Mouse (Mus musculus) subcutaneous adipose tissue, adult 2 months (tissue): ENCODE results near the gene Osbpl7. TPM values are rescaled to one million over a fixed set of nuclear protein-coding genes. Genes with fewer than 3 reads are reported as not detected.

Experiments used
- polyA plus RNA-seq: library from polyadenylated mRNA; depleted of rRNA; stranded (reverse); fragments of >200 nt; gene quantifications from 2 replicates; pipeline ENCODE4 v1.2.3, GENCODE M21; 2012; ENCODE audit warnings: low replicate concordance; rRNA removed

The Osbpl7 gene
- polyA plus RNA-seq: 8.3 and 14.0 TPM in 2 replicates

GRCm38 (mm10) chr11:97050216-97050943 lies at the start of gene Osbpl7:
Osbpl7 (plus strand) TSS chr11:97050628.

GRCm38 (mm10) chr11:97013121-97013670 lies 37.2 kb upstream of the Osbpl7 start, which contains the start of gene Sp6:
Sp6 (plus strand) TSS chr11:97013394.

GRCm38 (mm10) chr11:97029686-97030417 lies 20.6 kb upstream of the Osbpl7 start, which contains the start of gene Scrn2:
Scrn2 (plus strand) TSS chr11:97029938.

GRCm38 (mm10) chr11:97041022-97041899 lies 9.2 kb upstream of the Osbpl7 start, which contains the start of the genes Lrrc46 and Mrpl10:
Lrrc46 (minus strand) TSS chr11:97041407.
Mrpl10 (plus strand) TSS chr11:97041560.

GRCm38 (mm10) chr11:97114671-97115601 lies 64.5 kb downstream of the Osbpl7 start, which contains the start of gene Tbx21:
Tbx21 (minus strand) TSS chr11:97115331.

Other genes with a start within 250 kb of the Osbpl7 start
- 263 and 396 TPM in 2 replicates for gene Nfe2l1, start 220.7 kb upstream of the Osbpl7 start, polyA plus RNA-seq
- 97.4 and 128 TPM in 2 replicates for gene Copz2, start 200.8 kb upstream of the Osbpl7 start, polyA plus RNA-seq
- gene Cdk5rap3, start 134.1 kb upstream of the Osbpl7 start, polyA plus RNA-seq: 48.3 and 58.9 TPM in 2 replicates
- 8.3 TPM in 1 of 2 replicates, not detected in the other for gene Prr15l, start 122.5 kb upstream of the Osbpl7 start, polyA plus RNA-seq
- 24.2 and 28.6 TPM in 2 replicates for gene Pnpo, start 106.6 kb upstream of the Osbpl7 start, polyA plus RNA-seq
- gene Sp2, start 67.7 kb upstream of the Osbpl7 start, polyA plus RNA-seq: 17.3 and 24.9 TPM in 2 replicates
- gene Sp6, start 37.2 kb upstream of the Osbpl7 start, polyA plus RNA-seq: 0.26 and 0.66 TPM in 2 replicates
- 10.6 and 17.6 TPM in 2 replicates for gene Scrn2, start 20.7 kb upstream of the Osbpl7 start, polyA plus RNA-seq
- gene Lrrc46, start 9.2 kb upstream of the Osbpl7 start, polyA plus RNA-seq: 0.14 and 0.67 TPM in 2 replicates
- 103 and 129 TPM in 2 replicates for gene Mrpl10, start 9.1 kb upstream of the Osbpl7 start, polyA plus RNA-seq
- gene Tbx21, start 64.7 kb downstream of the Osbpl7 start, polyA plus RNA-seq: 0.62 and 0.93 TPM in 2 replicates
- 28.1 and 29.7 TPM in 2 replicates for gene Tbkbp1, start 100.9 kb downstream of the Osbpl7 start, polyA plus RNA-seq
- 44.2 and 69.4 TPM in 2 replicates for gene Kpnb1, start 137.3 kb downstream of the Osbpl7 start, polyA plus RNA-seq
- gene Npepps, start 230.0 kb downstream of the Osbpl7 start, polyA plus RNA-seq: 25.9 and 28.6 TPM in 2 replicates